In the genomic region with DNA sequence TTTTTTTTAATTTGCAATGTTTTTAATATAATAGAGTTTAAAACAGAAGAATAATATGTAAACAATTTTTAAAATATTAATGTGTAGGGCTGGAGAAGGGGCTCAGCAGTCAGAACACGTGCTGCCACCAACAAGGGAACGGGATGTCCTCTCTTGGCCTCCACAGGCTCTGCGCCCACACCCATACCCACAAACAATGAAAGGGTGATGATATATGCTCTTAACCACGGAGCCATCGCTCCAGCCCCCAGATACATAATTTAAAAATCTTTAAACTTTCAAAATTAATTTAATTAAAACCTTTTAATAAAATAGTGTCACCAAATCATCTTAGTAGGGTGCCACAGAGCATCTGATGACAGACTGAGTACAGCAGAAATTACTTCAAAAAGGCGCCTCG, we compare ENCODE assay signal across 24 mouse cellular contexts. TPM values are rescaled to one million over a fixed set of nuclear protein-coding genes. Genes with fewer than 3 reads are reported as not detected.
DNase-seq lines count a peak whose midpoint lies in the region; ATAC-seq and TF ChIP-seq lines count a peak whose summit lies in the region.
"Had no signal": no experiment of that assay in that cellular context is flagged by ENCODE, and none has a peak within 500 bp of the region (broad histone marks: within the 10 kb centered on the region; RNA-seq: fewer than 3 reads in every experiment).

No protein-coding gene starts in this region.

- H3K27me3 ChIP-seq in liver, postnatal 0 days (ENCODE audit: insufficient read depth, low read length): no peaks in the 10 kb centered on the region
- no peaks in the 10 kb centered on the region for H3K27me3 ChIP-seq in liver, embryonic 13.5 days
- H3K27me3 ChIP-seq in liver, embryonic 14.5 days (ENCODE audit: control insufficient read depth, insufficient read depth, low read length): no peaks in the 10 kb centered on the region
- no peaks in the 10 kb centered on the region for H3K27me3 ChIP-seq in liver, embryonic 16.5 days (ENCODE audit: control insufficient read depth, insufficient read depth, low read depth, low read length)
- H3K27me3 ChIP-seq: embryonic facial prominence, embryonic 13.5 days; embryonic facial prominence, embryonic 15.5 days; forebrain, embryonic 12.5 days had no signal

- no peak for TF ChIP-seq EP300 in liver, postnatal 0 days (IDR thresholded peaks at IDR 0.05; ENCODE audit: low read depth)
- TF ChIP-seq EP300 in liver, embryonic 14.5 days (IDR thresholded peaks at IDR 0.05; ENCODE audit: low read depth): no peak

- H3K9me3 ChIP-seq in liver, postnatal 0 days (ENCODE audit: low read length): no peaks in the 10 kb centered on the region
- no peaks in the 10 kb centered on the region for H3K9me3 ChIP-seq in liver, embryonic 13.5 days (replicated peaks)
- H3K9me3 ChIP-seq in liver, embryonic 14.5 days (ENCODE audit: control insufficient read depth, low read length): no peaks in the 10 kb centered on the region
- no peaks in the 10 kb centered on the region for H3K9me3 ChIP-seq in liver, embryonic 16.5 days (replicated peaks; ENCODE audit: control insufficient read depth, low read length)
- H3K9me3 ChIP-seq: embryonic facial prominence, embryonic 13.5 days; embryonic facial prominence, embryonic 15.5 days; forebrain, embryonic 10.5 days; forebrain, embryonic 12.5 days had no signal

- H3K36me3 ChIP-seq in liver, postnatal 0 days (replicated peaks; ENCODE audit: insufficient read depth, low read length): no peaks in the 10 kb centered on the region
- no peaks in the 10 kb centered on the region for H3K36me3 ChIP-seq in liver, embryonic 13.5 days
- H3K36me3 ChIP-seq in liver, embryonic 14.5 days (replicated peaks; ENCODE audit: control insufficient read depth, insufficient read depth, low read depth): no peaks in the 10 kb centered on the region
- no peaks in the 10 kb centered on the region for H3K36me3 ChIP-seq in liver, embryonic 16.5 days (ENCODE audit: control insufficient read depth, insufficient read depth)
- H3K36me3 ChIP-seq: embryonic facial prominence, embryonic 13.5 days; embryonic facial prominence, embryonic 15.5 days; forebrain, embryonic 10.5 days; forebrain, embryonic 12.5 days had no signal

- H3K27ac ChIP-seq in liver, postnatal 0 days (ENCODE audit: low read depth): no peak overlapping the region
- peak overlapping the region; percentile 92 for H3K27ac ChIP-seq in liver, embryonic 13.5 days
- H3K27ac ChIP-seq in liver, embryonic 14.5 days: peak overlapping the region; percentile 70
- H3K27ac ChIP-seq in liver, embryonic 16.5 days (ENCODE audit: low read length): 0 out of 2 replicates have a peak overlapping the region, but pooled peaks have one; percentile 10
- H3K27ac ChIP-seq: embryonic facial prominence, embryonic 13.5 days; embryonic facial prominence, embryonic 15.5 days; forebrain, embryonic 10.5 days; forebrain, embryonic 12.5 days had no signal

- no peak overlapping the region for H3K4me3 ChIP-seq in liver, postnatal 0 days (ENCODE audit: low read depth, low read length)
- H3K4me3 ChIP-seq in liver, embryonic 13.5 days (replicated peaks): no peak overlapping the region
- no peak overlapping the region for H3K4me3 ChIP-seq in liver, embryonic 14.5 days (ENCODE audit: insufficient read depth in 1 of 2, low read depth in 2 of 2, low read length in 2 of 2)
- no peak overlapping the region for H3K4me3 ChIP-seq in liver, embryonic 16.5 days (ENCODE audit: low read depth, low read length)
- H3K4me3 ChIP-seq: embryonic facial prominence, embryonic 13.5 days; embryonic facial prominence, embryonic 15.5 days; erythroblast, embryonic 14.5 days; forebrain, embryonic 10.5 days; forebrain, embryonic 12.5 days had no signal

- no peak for TF ChIP-seq CTCF in liver, postnatal 0 days (IDR thresholded peaks at IDR 0.05; ENCODE audit: low read depth)
- no peak for TF ChIP-seq CTCF in liver, embryonic 14.5 days (IDR thresholded peaks at IDR 0.05; ENCODE audit: low read depth)

- intact Hi-C loops in left cerebral cortex, postnatal 25 days (cut with DNase I): no loop called here

- peak; percentile 58 for DNase-seq in liver
- no peak for DNase-seq in liver, postnatal 0 days
- no peak for DNase-seq in liver, embryonic 13.5 days
- no peak for DNase-seq in liver, embryonic 14.5 days (ENCODE audit: low read depth in 3 of 3, low spot score in 3 of 3)
- no peak for DNase-seq in layer of hippocampus, postnatal 14 days (ENCODE audit: low spot score in 2 of 2)
- DNase-seq in left cerebral cortex, postnatal 25 days (ENCODE audit: low spot score in 2 of 2): no peak
- DNase-seq: adrenal gland, adult 2 months; adrenal gland, postnatal 10 days; adrenal gland, postnatal 25 days; cerebellum, adult 11 months; cerebellum, adult 18-20 months; cerebellum, adult 8-10 months; cerebellum, adult 9-11 months; cerebellum, postnatal 14 days; cerebellum, postnatal 36 days; embryo, embryonic 11 days had no signal

- ATAC-seq in liver, postnatal 0 days: no peak
- no peak for ATAC-seq in liver, embryonic 13.5 days (ENCODE audit: low read depth)
- no peak for ATAC-seq in liver, embryonic 14.5 days (ENCODE audit: insufficient read depth)
- no peak for ATAC-seq in liver, embryonic 16.5 days (ENCODE audit: low read depth)
- ATAC-seq: forebrain, embryonic 14.5 days had no signal

- H3K4me1 ChIP-seq in liver, postnatal 0 days (ENCODE audit: insufficient read depth): peaks cover 7% of the 10 kb centered on the region
- peaks cover 47% of the 10 kb centered on the region for H3K4me1 ChIP-seq in liver, embryonic 13.5 days (replicated peaks)
- H3K4me1 ChIP-seq in liver, embryonic 14.5 days (replicated peaks; ENCODE audit: control insufficient read depth in 2 of 2, insufficient read depth in 2 of 2, low read length in 1 of 2): peaks cover 37 to 38% of the 10 kb centered on the region in 2 experiments
- peaks cover 19% of the 10 kb centered on the region for H3K4me1 ChIP-seq in liver, embryonic 16.5 days (ENCODE audit: control insufficient read depth, low read depth, low read length)
- H3K4me1 ChIP-seq: embryonic facial prominence, embryonic 13.5 days; embryonic facial prominence, embryonic 15.5 days; forebrain, embryonic 10.5 days; forebrain, embryonic 12.5 days had no signal

- 57% methylated on average over 7 of the region's 7 CpGs for WGBS in liver, postnatal 0 days (ENCODE audit: insufficient replicate concordance)
- WGBS in liver, embryonic 13.5 days (ENCODE audit: insufficient replicate concordance): 48% methylated on average over 7 of the region's 7 CpGs
- WGBS in liver, embryonic 14.5 days (ENCODE audit: insufficient replicate concordance): 48% methylated on average over 7 of the region's 7 CpGs
- 53% methylated on average over 7 of the region's 7 CpGs for WGBS in liver, embryonic 16.5 days (ENCODE audit: insufficient replicate concordance)

- H3K4me2 ChIP-seq in liver, postnatal 0 days (ENCODE audit: low read depth, low read length): no peak overlapping the region
- no peak overlapping the region for H3K4me2 ChIP-seq in liver, embryonic 13.5 days
- H3K4me2 ChIP-seq in liver, embryonic 14.5 days (ENCODE audit: low read depth): peak overlapping the region; percentile 11; the same call in 1 of the 2 replicates
- no peak overlapping the region for H3K4me2 ChIP-seq in liver, embryonic 16.5 days (ENCODE audit: low read depth, low read length)
- H3K4me2 ChIP-seq: embryonic facial prominence, embryonic 13.5 days; embryonic facial prominence, embryonic 15.5 days; forebrain, embryonic 12.5 days had no signal

- no peak overlapping the region for H3K9ac ChIP-seq in liver, postnatal 0 days (replicated peaks)
- no peak overlapping the region for H3K9ac ChIP-seq in liver, embryonic 13.5 days
- H3K9ac ChIP-seq in liver, embryonic 14.5 days (replicated peaks): 0 out of 2 replicates have a peak overlapping the region, but pooled peaks have one; percentile 13
- no peak overlapping the region for H3K9ac ChIP-seq in liver, embryonic 16.5 days (ENCODE audit: low read depth, low read length)
- H3K9ac ChIP-seq: embryonic facial prominence, embryonic 13.5 days; embryonic facial prominence, embryonic 15.5 days; forebrain, embryonic 12.5 days had no signal

RNA-seq across cellular contexts. Expression of a gene that starts 8.2 kb away (rescaled TPM):
- 0.70 and 1.2 TPM in 2 replicates for polyA plus RNA-seq in liver, postnatal 0 days (2015; fragmentation: Nextera tagmentation; extraction: Ambion mirVana)
- 1.8 and 2.3 TPM in 2 replicates for polyA plus RNA-seq in liver, embryonic 13.5 days (2015; fragmentation: Nextera tagmentation; extraction: Ambion mirVana)
- 1.6 and 2.0 TPM in 2 replicates for polyA plus RNA-seq in liver, embryonic 14.5 days (2012; rRNA removed)
- polyA plus RNA-seq in liver, embryonic 14.5 days (2014; fragmentation: Nextera tagmentation; extraction: Ambion mirVana): 1.7 and 1.9 TPM in 2 replicates
- polyA plus RNA-seq in liver, embryonic 16.5 days (2015; fragmentation: Nextera tagmentation; extraction: Ambion mirVana): 1.1 and 1.6 TPM in 2 replicates
- 100 to 1,000 TPM; 303 to 329 TPM for total RNA-seq in layer of hippocampus, postnatal 14 days (2021)
- total RNA-seq in left cerebral cortex, postnatal 25 days (2021): 100 to 1,000 TPM; 153 to 162 TPM

RNA-seq across cellular contexts. Expression of a gene that starts 37.7 kb away (rescaled TPM):
- polyA plus RNA-seq in liver, postnatal 0 days (2015; fragmentation: Nextera tagmentation; extraction: Ambion mirVana): 1.6 and 2.6 TPM in 2 replicates
- polyA plus RNA-seq in liver, embryonic 13.5 days (2015; fragmentation: Nextera tagmentation; extraction: Ambion mirVana): 5.0 and 5.6 TPM in 2 replicates
- 2.0 and 4.0 TPM in 2 replicates for polyA plus RNA-seq in liver, embryonic 14.5 days (2012; rRNA removed)
- polyA plus RNA-seq in liver, embryonic 14.5 days (2014; fragmentation: Nextera tagmentation; extraction: Ambion mirVana): 4.3 and 4.4 TPM in 2 replicates
- 3.9 and 4.4 TPM in 2 replicates for polyA plus RNA-seq in liver, embryonic 16.5 days (2015; fragmentation: Nextera tagmentation; extraction: Ambion mirVana)
- 1 to 10 TPM; 3.9 to 4.4 TPM for total RNA-seq in layer of hippocampus, postnatal 14 days (2021)
- 1 to 10 TPM; 4.1 TPM for total RNA-seq in left cerebral cortex, postnatal 25 days (2021)

RNA-seq across cellular contexts. Expression of a gene that starts 37.8 kb away (rescaled TPM):
- 0.24 TPM in 1 of 2 replicates, not detected in the other for polyA plus RNA-seq in liver, postnatal 0 days (2015; fragmentation: Nextera tagmentation; extraction: Ambion mirVana)
- polyA plus RNA-seq in liver, embryonic 13.5 days (2015; fragmentation: Nextera tagmentation; extraction: Ambion mirVana): 0.10 and 0.15 TPM in 2 replicates
- 0.01 and 0.06 TPM in 2 replicates for polyA plus RNA-seq in liver, embryonic 14.5 days (2012; rRNA removed)
- polyA plus RNA-seq in liver, embryonic 14.5 days (2014; fragmentation: Nextera tagmentation; extraction: Ambion mirVana): not detected in 2 replicates
- 0.08 and 0.21 TPM in 2 replicates for polyA plus RNA-seq in liver, embryonic 16.5 days (2015; fragmentation: Nextera tagmentation; extraction: Ambion mirVana)
- total RNA-seq in layer of hippocampus, postnatal 14 days (2021): under 1 TPM; 0.12 to 0.51 TPM
- under 1 TPM; 0.25 to 0.32 TPM for total RNA-seq in left cerebral cortex, postnatal 25 days (2021)
- polyA plus RNA-seq: C2C12; erythroblast, embryonic 14.5 days; forebrain, embryonic 10.5 days had no signal
